Mouse (Mus musculus) limb, embryonic 11.5 days (tissue): ENCODE results near the gene Gabrb3. TPM values are rescaled to one million over a fixed set of nuclear protein-coding genes. Genes with fewer than 3 reads are reported as not detected.

ENCODE experiments used
- ATAC-seq: fragments of 200-750 bp; cut with Nextera tagmentation; 2 replicates; pipeline ENCODE4 v1.8.0; 2017; ENCODE audit warnings: low read depth; ENCODE audit not compliant: insufficient number of reproducible peaks, low FRiP score, low TSS enrichment
- DNase-seq: peaks from one replicate; pipeline ENCODE4 v3.0.0-alpha.2; 2015; ENCODE audit warnings: low spot score
- H3K27ac ChIP-seq: fragments of 300-500 bp; sonication (generic); replicated peaks from 2 replicates; pipeline ENCODE4 v1.5.1; 2014; ENCODE audit warnings: low read depth, mild to moderate bottlenecking, low read length
- H3K27me3 ChIP-seq: fragments of 300-500 bp; sonication (generic); 2 replicates; pipeline ENCODE4 v1.6.1; 2014; ENCODE audit warnings: mild to moderate bottlenecking, low read length, mixed read lengths; ENCODE audit not compliant: control insufficient read depth, insufficient read depth
- H3K36me3 ChIP-seq: fragments of 300-500 bp; sonication (generic); 2 replicates; pipeline ENCODE4 v1.6.1; 2014; ENCODE audit warnings: mild to moderate bottlenecking, low read length, moderate library complexity, mixed read lengths; ENCODE audit not compliant: control insufficient read depth, insufficient read depth
- H3K4me1 ChIP-seq: fragments of 300-500 bp; sonication (generic); 2 replicates; pipeline ENCODE4 v1.6.1; 2014; ENCODE audit warnings: low read length, mixed read lengths; ENCODE audit not compliant: control insufficient read depth, insufficient read depth
- H3K4me2 ChIP-seq: fragments of 300-500 bp; sonication (generic); 2 replicates; pipeline ENCODE4 v1.6.1; 2014; ENCODE audit warnings: low read depth, mild to moderate bottlenecking, moderate library complexity; ENCODE audit not compliant: severe bottlenecking
- H3K4me3 ChIP-seq: fragments of 300-500 bp; sonication (generic); 2 replicates; pipeline ENCODE4 v1.5.1; 2014; ENCODE audit warnings: low read depth, low read length
- H3K9ac ChIP-seq: fragments of 300-500 bp; sonication (generic); 2 replicates; pipeline ENCODE4 v1.6.1; 2014; ENCODE audit warnings: mild to moderate bottlenecking, low read length
- H3K9me3 ChIP-seq: fragments of 300-500 bp; sonication (generic); 2 replicates; pipeline ENCODE4 v1.6.1; 2016; ENCODE audit warnings: low read length; ENCODE audit not compliant: control insufficient read depth
- WGBS: fragments of 180-500 bp; shearing (Covaris S2); extraction: QIAGEN DNeasy Blood & Tissue Kit; methylation state at CpG from one replicate; pipeline ENCODE4 v1.1.7; 2014; 5-methylcytosine and 5-hydroxymethylcytosine counted together
- polyA plus RNA-seq: library from polyadenylated mRNA; unstranded; fragments of >200 nt; fragmentation: Nextera tagmentation; extraction: Ambion mirVana; gene quantifications from 2 replicates; pipeline ENCODE4 v1.2.1, GENCODE M21; 2014

Gene Gabrb3
- polyA plus RNA-seq, 1 experiment from 2014 or later: 0.69 TPM

GRCm38 (mm10) chr7:57502809-57503208, 83.3 kb downstream of the Gabrb3 start:
- 76% methylated on average over 4 of the region's 4 CpGs for WGBS
- Histone ChIP-seq H3K9ac (no peak overlapping the region), H3K9me3 (no peaks in the 10 kb centered on the region), H3K4me1 (no peaks in the 10 kb centered on the region), H3K27me3 (peaks cover 9% of the 10 kb centered on the region), H3K4me2 (no peak overlapping the region), H3K27ac (no peak overlapping the region), H3K4me3 (no peak overlapping the region), H3K36me3 (no peaks in the 10 kb centered on the region)
- no peak for DNase-seq
- ATAC-seq: no peak

GRCm38 (mm10) chr7:57508860-57509632, 89.6 kb downstream of the Gabrb3 start:
- ATAC-seq (peak; percentile 67; the same call in 1 of the 2 replicates), DNase-seq (peak; percentile 50)
- no peak overlapping the region for H3K9ac ChIP-seq
- H3K4me3 ChIP-seq: peak overlapping the region; percentile 36
- H3K27me3 ChIP-seq: peaks cover 45% of the 10 kb centered on the region
- WGBS: 1% methylated on average over 60 of the region's 72 CpGs
- H3K36me3 ChIP-seq: no peaks in the 10 kb centered on the region
- peak overlapping the region; percentile 74 for H3K4me2 ChIP-seq
- no peaks in the 10 kb centered on the region for H3K9me3 ChIP-seq
- no peaks in the 10 kb centered on the region for H3K4me1 ChIP-seq
- H3K27ac ChIP-seq: no peak overlapping the region

- Histone ChIP-seq H3K9me3 (no peaks in the 10 kb centered on the region), H3K36me3 (no peaks in the 10 kb centered on the region), H3K27ac (no peak within 1 kb of the TSS), H3K4me2 (peak within 1 kb of the TSS; percentile 74), H3K4me1 (no peaks in the 10 kb centered on the region), H3K9ac (no peak within 1 kb of the TSS), H3K27me3 (peaks cover 45% of the 10 kb centered on the region), H3K4me3 (peak within 1 kb of the TSS; percentile 36)
- peak; percentile 63; the same call in 1 of the 2 replicates for ATAC-seq
- DNase-seq: peak; percentile 73
- under 1% methylated on average over 59 of the region's 59 CpGs for WGBS
These were observed 90.2 kb downstream of the Gabrb3 start, which contains the start of gene Gabra5 for GRCm38 (mm10) chr7:57509681-57510141. Gene Gabra5, minus strand, starts transcription at chr7:57510059.

GRCm38 (mm10) chr7:57512955-57513354, 93.5 kb downstream of the Gabrb3 start:
- ATAC-seq: no peak
- Histone ChIP-seq H3K4me3 (no peak overlapping the region), H3K27ac (no peak overlapping the region), H3K36me3 (no peaks in the 10 kb centered on the region), H3K4me2 (no peak overlapping the region), H3K9me3 (no peaks in the 10 kb centered on the region), H3K9ac (no peak overlapping the region), H3K4me1 (no peaks in the 10 kb centered on the region), H3K27me3 (peaks cover 34% of the 10 kb centered on the region)
- WGBS: 42% methylated on average over 3 of the region's 3 CpGs
- no peak for DNase-seq

GRCm38 (mm10) chr7:57529451-57529850, 110.0 kb downstream of the Gabrb3 start:
- H3K27ac ChIP-seq: no peak overlapping the region
- no peak overlapping the region for H3K4me2 ChIP-seq
- WGBS: 89% methylated on average over 4 of the region's 4 CpGs
- no peaks in the 10 kb centered on the region for H3K9me3 ChIP-seq
- no peak overlapping the region for H3K9ac ChIP-seq
- H3K4me1 ChIP-seq: no peaks in the 10 kb centered on the region
- no peak overlapping the region for H3K4me3 ChIP-seq
- DNase-seq (no peak), ATAC-seq (no peak)
- no peaks in the 10 kb centered on the region for H3K36me3 ChIP-seq
- H3K27me3 ChIP-seq: no peaks in the 10 kb centered on the region

- no peaks in the 10 kb centered on the region for H3K9me3 ChIP-seq
- H3K4me1 ChIP-seq: no peaks in the 10 kb centered on the region
- H3K4me2 ChIP-seq: no peak overlapping the region
- no peak overlapping the region for H3K27ac ChIP-seq
- ATAC-seq: no peak
- no peak overlapping the region for H3K9ac ChIP-seq
- DNase-seq: no peak
- 92% methylated on average over 8 of the region's 8 CpGs for WGBS
- no peaks in the 10 kb centered on the region for H3K36me3 ChIP-seq
- H3K4me3 ChIP-seq: no peak overlapping the region
- no peaks in the 10 kb centered on the region for H3K27me3 ChIP-seq
These were observed 110.5 kb downstream of the Gabrb3 start for GRCm38 (mm10) chr7:57529954-57530353.

GRCm38 (mm10) chr7:57532676-57533075, 113.2 kb downstream of the Gabrb3 start:
- Histone ChIP-seq H3K9ac (no peak overlapping the region), H3K4me1 (no peaks in the 10 kb centered on the region), H3K27ac (no peak overlapping the region), H3K36me3 (no peaks in the 10 kb centered on the region), H3K4me2 (no peak overlapping the region), H3K27me3 (no peaks in the 10 kb centered on the region), H3K9me3 (no peaks in the 10 kb centered on the region), H3K4me3 (no peak overlapping the region)
- WGBS: 72% methylated on average over 10 of the region's 10 CpGs
- ATAC-seq: no peak
- DNase-seq: no peak

GRCm38 (mm10) chr7:57538565-57538964, 119.1 kb downstream of the Gabrb3 start:
- H3K36me3 ChIP-seq: no peaks in the 10 kb centered on the region

More at GRCm38 (mm10) chr7:57538565-57538964, 119.1 kb downstream of the Gabrb3 start:
- Histone ChIP-seq H3K4me3 (no peak overlapping the region), H3K4me1 (no peaks in the 10 kb centered on the region), H3K27ac (no peak overlapping the region), H3K9ac (no peak overlapping the region), H3K4me2 (no peak overlapping the region), H3K9me3 (no peaks in the 10 kb centered on the region), H3K27me3 (no peaks in the 10 kb centered on the region)
- WGBS: 23% methylated on average over 7 of the region's 7 CpGs
- ATAC-seq (no peak), DNase-seq (no peak)
